9 mouse cellular contexts compared by ENCODE assay signal in the genomic region with DNA sequence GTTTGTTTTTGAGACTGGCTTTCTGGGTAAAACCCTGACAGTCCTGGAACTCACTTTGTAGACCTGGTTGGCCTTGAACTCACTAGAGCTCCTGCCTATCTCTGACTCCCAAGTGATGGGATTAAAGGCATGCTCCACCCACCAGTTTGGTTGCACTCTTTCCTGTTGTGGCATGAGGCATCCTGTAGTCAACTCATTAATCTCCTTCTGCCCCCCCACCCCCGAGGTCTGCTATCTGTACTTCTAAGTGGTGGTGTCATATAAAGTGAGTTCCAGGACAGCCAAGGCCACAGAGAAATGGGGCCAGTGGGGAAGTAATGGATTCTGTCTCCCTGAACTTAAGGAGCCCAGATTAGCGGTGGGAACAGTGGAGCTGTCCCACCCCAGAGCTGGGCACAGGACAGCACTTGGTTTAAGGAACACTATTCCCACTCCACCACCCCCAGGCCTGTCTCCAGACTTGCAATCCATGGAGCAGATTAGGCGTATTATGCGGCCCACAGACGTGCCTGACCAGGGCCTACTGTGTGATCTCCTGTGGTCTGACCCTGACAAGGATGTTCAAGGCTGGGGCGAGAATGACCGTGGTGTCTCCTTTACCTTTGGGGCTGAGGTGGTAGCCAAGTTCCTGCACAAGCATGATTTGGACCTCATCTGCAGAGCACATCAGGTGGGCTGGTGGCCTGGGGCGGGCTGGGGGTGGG. TPM values are rescaled to one million over a fixed set of nuclear protein-coding genes. Genes with fewer than 3 reads are reported as not detected.
DNase-seq lines count a peak whose midpoint lies in the region; ATAC-seq and TF ChIP-seq lines count a peak whose summit lies in the region.
"Had no signal": no experiment of that assay in that cellular context is flagged by ENCODE, and none has a peak within 500 bp of the region (broad histone marks: within the 10 kb centered on the region; RNA-seq: fewer than 3 reads in every experiment).

No protein-coding gene starts in this region.

- H3K9me3 ChIP-seq in kidney, embryonic 15.5 days (replicated peaks) = no peaks in the 10 kb centered on the region
- H3K9me3 ChIP-seq in CH12.LX (replicated peaks; ENCODE audit: low read length) = no peaks in the 10 kb centered on the region
- H3K9me3 ChIP-seq in embryonic facial prominence, embryonic 15.5 days (replicated peaks) = no peaks in the 10 kb centered on the region

- peak overlapping the region; percentile 87; the same call in 1 of the 2 replicates for H3K4me3 ChIP-seq in kidney, embryonic 15.5 days (replicated peaks)
- no peak overlapping the region for H3K4me3 ChIP-seq in CH12.LX (replicated peaks in 1 of 3; ENCODE audit: low read depth in 2 of 3, low read length in 2 of 3, poor library complexity in 1 of 3)
- H3K4me3 ChIP-seq in embryonic facial prominence, embryonic 15.5 days (replicated peaks) = 0 out of 2 replicates have a peak overlapping the region, but pooled peaks have one; percentile 2

- H3K27me3 ChIP-seq in kidney, embryonic 15.5 days = no peaks in the 10 kb centered on the region
- H3K27me3 ChIP-seq in CH12.LX (replicated peaks) = no peaks in the 10 kb centered on the region
- no peaks in the 10 kb centered on the region for H3K27me3 ChIP-seq in embryonic facial prominence, embryonic 15.5 days

- no peak for ATAC-seq in kidney, embryonic 15.5 days (replicated peaks; ENCODE audit: low FRiP score)
- ATAC-seq in embryonic facial prominence, embryonic 15.5 days (ENCODE audit: insufficient number of reproducible peaks, low FRiP score, low TSS enrichment, low read depth) = no peak

- DNase-seq in cerebellum, adult 9-11 months = peak; percentile 49
- DNase-seq in cerebellum, adult 8-10 months = no peak
- no peak for DNase-seq in kidney, postnatal 10 days
- no peak for DNase-seq in CH12.LX (ENCODE audit: extremely low read depth)
- DNase-seq in right cerebral cortex, postnatal 14 days = no peak
- no peak for DNase-seq in layer of hippocampus, adult 9-11 months
- DNase-seq: embryo, embryonic 11 days had no signal

- WGBS in kidney, embryonic 15.5 days = 83% methylated on average over 8 of the region's 8 CpGs
- 92% methylated on average over 8 of the region's 8 CpGs for WGBS in embryonic facial prominence, embryonic 15.5 days

- H3K4me1 ChIP-seq in kidney, embryonic 15.5 days = peaks cover 64% of the 10 kb centered on the region
- H3K4me1 ChIP-seq in CH12.LX (ENCODE audit: control insufficient read depth in 1 of 2, insufficient read depth in 2 of 2) = peaks cover 11 to 55% of the 10 kb centered on the region in 2 experiments
- peaks cover 51% of the 10 kb centered on the region for H3K4me1 ChIP-seq in embryonic facial prominence, embryonic 15.5 days

- no peak for TF ChIP-seq EP300 in CH12.LX (IDR thresholded peaks at IDR 0.05; ENCODE audit: low read length)

- H3K9ac ChIP-seq in kidney, embryonic 15.5 days = no peak overlapping the region
- H3K9ac ChIP-seq in CH12.LX (ENCODE audit: insufficient read depth, low read depth) = no peak overlapping the region
- no peak overlapping the region for H3K9ac ChIP-seq in embryonic facial prominence, embryonic 15.5 days

- TF ChIP-seq CTCF in CH12.LX (conservative IDR thresholded peaks at IDR 0.05 in 1 of 2, IDR thresholded peaks at IDR 0.05 in 1 of 2; ENCODE audit: low read depth in 2 of 2, low read length in 2 of 2) = no peak

- no peak overlapping the region for H3K27ac ChIP-seq in kidney, embryonic 15.5 days
- H3K27ac ChIP-seq in CH12.LX (ENCODE audit: insufficient read depth, low read depth) = 0 out of 2 replicates have a peak overlapping the region, but pooled peaks have one; percentile 11
- no peak overlapping the region for H3K27ac ChIP-seq in embryonic facial prominence, embryonic 15.5 days (replicated peaks)

- 0 out of 2 replicates have a peak overlapping the region, but pooled peaks have one; percentile 77 for H3K4me2 ChIP-seq in kidney, embryonic 15.5 days
- peak overlapping the region; percentile 52; the same call in 1 of the 2 replicates for H3K4me2 ChIP-seq in CH12.LX (ENCODE audit: insufficient read depth, low read depth, poor library complexity, severe bottlenecking)
- H3K4me2 ChIP-seq in embryonic facial prominence, embryonic 15.5 days (replicated peaks) = no peak overlapping the region

- H3K79me2 ChIP-seq in CH12.LX (replicated peaks; ENCODE audit: control insufficient read depth, extremely low read depth, insufficient read depth, poor library complexity, severe bottlenecking) = peaks cover 38% of the 10 kb centered on the region

- TF ChIP-seq POLR2A in CH12.LX (IDR thresholded peaks at IDR 0.05; ENCODE audit: low read depth, low read length) = no peak

- TF ChIP-seq RAD21 in CH12.LX (IDR thresholded peaks at IDR 0.05; ENCODE audit: low read depth, low read length) = no peak

- peaks cover 59% of the 10 kb centered on the region for H3K36me3 ChIP-seq in kidney, embryonic 15.5 days
- H3K36me3 ChIP-seq in CH12.LX (replicated peaks in 1 of 2; ENCODE audit: control insufficient read depth in 1 of 2, insufficient read depth in 1 of 2, low read length in 1 of 2) = peaks cover 46 to 63% of the 10 kb centered on the region in 2 experiments
- peaks cover 46% of the 10 kb centered on the region for H3K36me3 ChIP-seq in embryonic facial prominence, embryonic 15.5 days

- in situ Hi-C loops in CH12.LX (cut with MboI; ENCODE audit: low pct_ligation_motif_present, low pct_unique_long_range_greater_than_20kb, low sequenced_read_pairs) = no loop called here

- dilution Hi-C loops in CH12.LX (cut with MboI; ENCODE audit: extremely low pct_ligation_motif_present, extremely low pct_unique_long_range_greater_than_20kb, low sequenced_read_pairs) = no loop called here

TF ChIP-seq in CH12.LX, 34 proteins besides CTCF, POLR2A, EP300 and RAD21:
- TF ChIP-seq USF1 (IDR thresholded peaks at IDR 0.05; ENCODE audit: low read depth, low read length) (no peak), SIN3A (IDR thresholded peaks at IDR 0.05; ENCODE audit: low read length) (no peak)

RNA-seq across cellular contexts. Expression of gene Ppp1ca, which starts 2.3 kb away (rescaled TPM):
- 953 and 971 TPM in 2 replicates for polyA plus RNA-seq in kidney, embryonic 15.5 days (2015; fragmentation: Nextera tagmentation; extraction: Ambion mirVana)
- total RNA-seq in CH12.LX (2012; rRNA removed) (502 and 585 TPM in 2 replicates), CH12.LX (2014; rRNA removed) (635 and 651 TPM in 2 replicates)
- polyA plus RNA-seq in CH12.LX (2012; ENCODE audit: insufficient read length, low read depth) = 383 and 389 TPM in 2 replicates
- 745 and 794 TPM in 2 replicates for polyA plus RNA-seq in embryonic facial prominence, embryonic 15.5 days (2015; fragmentation: Nextera tagmentation; extraction: Ambion mirVana)

RNA-seq across cellular contexts. Expression of gene Tbc1d10c, which starts 3.1 kb away (rescaled TPM):
- polyA plus RNA-seq in kidney, embryonic 15.5 days (2015; fragmentation: Nextera tagmentation; extraction: Ambion mirVana) = 2.4 and 3.0 TPM in 2 replicates
- total RNA-seq in CH12.LX (2012; rRNA removed) = 46.3 and 57.8 TPM in 2 replicates
- total RNA-seq in CH12.LX (2014; rRNA removed) = 43.5 and 51.5 TPM in 2 replicates
- 57.4 and 58.5 TPM in 2 replicates for polyA plus RNA-seq in CH12.LX (2012; ENCODE audit: insufficient read length, low read depth)
- 3.6 and 5.1 TPM in 2 replicates for polyA plus RNA-seq in embryonic facial prominence, embryonic 15.5 days (2015; fragmentation: Nextera tagmentation; extraction: Ambion mirVana)

RNA-seq across cellular contexts. Expression of gene Rad9a, which starts 7.3 kb away (rescaled TPM):
- polyA plus RNA-seq in kidney, embryonic 15.5 days (2015; fragmentation: Nextera tagmentation; extraction: Ambion mirVana) = 37.2 and 38.2 TPM in 2 replicates
- total RNA-seq in CH12.LX (2012; rRNA removed) (20.5 and 22.4 TPM in 2 replicates), CH12.LX (2014; rRNA removed) (11.5 and 14.3 TPM in 2 replicates)
- polyA plus RNA-seq in CH12.LX (2012; ENCODE audit: insufficient read length, low read depth) = 20.0 and 21.7 TPM in 2 replicates
- polyA plus RNA-seq in embryonic facial prominence, embryonic 15.5 days (2015; fragmentation: Nextera tagmentation; extraction: Ambion mirVana) = 33.6 and 35.0 TPM in 2 replicates

RNA-seq across cellular contexts. Expression of gene Carns1, which starts 18.9 kb away (rescaled TPM):
- 2.9 and 3.1 TPM in 2 replicates for polyA plus RNA-seq in kidney, embryonic 15.5 days (2015; fragmentation: Nextera tagmentation; extraction: Ambion mirVana)
- 3.4 and 4.0 TPM in 2 replicates for total RNA-seq in CH12.LX (2012; rRNA removed)
- 1.7 and 1.8 TPM in 2 replicates for total RNA-seq in CH12.LX (2014; rRNA removed)
- 3.8 and 4.4 TPM in 2 replicates for polyA plus RNA-seq in CH12.LX (2012; ENCODE audit: insufficient read length, low read depth)
- polyA plus RNA-seq in embryonic facial prominence, embryonic 15.5 days (2015; fragmentation: Nextera tagmentation; extraction: Ambion mirVana) = 3.4 and 5.4 TPM in 2 replicates

RNA-seq across cellular contexts. Expression of gene Clcf1, which starts 19.9 kb away (rescaled TPM):
- polyA plus RNA-seq in kidney, embryonic 15.5 days (2015; fragmentation: Nextera tagmentation; extraction: Ambion mirVana) = 5.1 and 6.8 TPM in 2 replicates
- 0.29 and 1.0 TPM in 2 replicates for total RNA-seq in CH12.LX (2012; rRNA removed)
- total RNA-seq in CH12.LX (2014; rRNA removed) = 0.28 TPM in 1 of 2 replicates, not detected in the other
- 0.09 TPM in 1 of 2 replicates, not detected in the other for polyA plus RNA-seq in CH12.LX (2012; ENCODE audit: insufficient read length, low read depth)
- polyA plus RNA-seq in embryonic facial prominence, embryonic 15.5 days (2015; fragmentation: Nextera tagmentation; extraction: Ambion mirVana) = 10.1 and 10.2 TPM in 2 replicates

Comparison
In these comparisons a context has a peak if more than half of its experiments do, and no peak if none do; other contexts are left out.
1. H3K4me3 ChIP-seq: peak in kidney, embryonic 15.5 days (single experiment) and embryonic facial prominence, embryonic 15.5 days (single experiment); none in CH12.LX (0 of 3).